Mouse (Mus musculus): ENCODE results near the gene Gm7903.
"Not testable (repeated sequence)": the region's sequence is repeated elsewhere in the genome, so short reads cannot be mapped to it uniquely, and the experiment has no call there.

Gm7903 gene

GRCm38 (mm10) chrX:135433535-135433934 is at the start of gene Gm7903:
Gene Gm7903 (plus strand): TSS chrX:135433835.
- DNase-seq: not testable (repeated sequence)

GRCm38 (mm10) chrX:135403578-135403977 is 30.1 kb upstream of the Gm7903 start:
- not testable (repeated sequence) for DNase-seq

GRCm38 (mm10) chrX:135421203-135421602 is 12.4 kb upstream of the Gm7903 start:
- DNase-seq: not testable (repeated sequence)

DNA sequence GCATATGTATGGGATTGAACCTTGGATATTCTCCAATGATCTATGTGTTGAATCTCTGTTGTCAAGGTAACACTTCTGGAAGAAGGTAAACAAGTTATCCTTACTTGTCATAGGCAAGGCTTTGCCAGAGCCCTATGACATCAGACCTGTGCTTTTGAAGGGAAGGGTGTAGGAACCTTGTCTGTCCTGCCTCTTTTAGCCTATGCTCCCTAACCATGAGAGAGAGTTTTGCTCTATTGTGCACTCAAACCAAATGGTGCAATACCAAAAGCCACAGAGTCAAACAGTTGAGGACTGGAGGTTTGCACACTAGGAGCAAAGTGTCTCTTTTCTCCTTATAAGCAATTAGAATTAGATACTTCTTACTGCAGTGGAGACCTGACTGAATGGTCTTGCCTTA is 11.8 kb upstream of the Gm7903 start:
- DNase-seq: not testable (repeated sequence)

GRCm38 (mm10) chrX:135422473-135422872 is 11.2 kb upstream of the Gm7903 start:
- not testable (repeated sequence) for DNase-seq

GRCm38 (mm10) chrX:135464160-135464559 is 30.5 kb downstream of the Gm7903 start:
- not testable (repeated sequence) for DNase-seq

- DNase-seq: not testable (repeated sequence)
These were observed 48.3 kb downstream of the Gm7903 start for GRCm38 (mm10) chrX:135481902-135482301.

DNA sequence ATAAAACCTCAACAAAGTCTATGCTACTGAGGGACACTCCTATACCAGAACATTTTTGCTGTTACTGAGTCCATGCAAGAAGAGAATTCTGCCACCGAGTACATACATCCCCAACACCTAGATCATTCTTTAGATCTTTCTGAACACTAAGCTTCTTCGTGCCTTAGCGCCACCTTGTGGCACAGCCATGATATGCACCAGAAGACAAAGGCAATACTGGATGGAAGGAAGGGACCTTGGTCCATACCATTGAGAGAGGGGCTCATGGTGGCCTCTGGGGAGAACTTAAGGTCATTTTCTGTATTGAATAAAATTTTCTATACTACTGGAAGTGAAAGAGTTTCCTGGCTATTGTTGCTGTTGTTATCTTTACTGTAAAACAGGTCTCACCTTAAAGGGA is 49.5 kb downstream of the Gm7903 start:
- DNase-seq: not testable (repeated sequence)
